Mouse (Mus musculus) midbrain, embryonic 13.5 days (tissue): ENCODE measurements around the gene Sbf2. TPM values are rescaled to one million over a fixed set of nuclear protein-coding genes. Genes with fewer than 3 reads are reported as not detected.

Source experiments
- ATAC-seq: fragments of 200-750 bp; cut with Nextera tagmentation; 2 replicates; pipeline ENCODE4 v1.8.0; 2017; ENCODE audit warnings: mild to moderate bottlenecking, moderate TSS enrichment, moderate library complexity
- H3K27ac ChIP-seq: fragments of 300-500 bp; sonication (generic); 2 replicates; pipeline ENCODE4 v1.5.1; 2015; ENCODE audit warnings: inconsistent platforms, mild to moderate bottlenecking, moderate library complexity
- H3K27me3 ChIP-seq: fragments of 300-500 bp; sonication (generic); 2 replicates; pipeline ENCODE4 v1.6.1; 2015; ENCODE audit warnings: mild to moderate bottlenecking, inconsistent platforms
- H3K36me3 ChIP-seq: fragments of 300-500 bp; sonication (generic); 2 replicates; pipeline ENCODE4 v1.6.1; 2015; ENCODE audit warnings: mild to moderate bottlenecking, inconsistent platforms
- H3K4me1 ChIP-seq: fragments of 300-500 bp; sonication (generic); replicated peaks from 2 replicates; pipeline ENCODE4 v1.6.1; 2015; ENCODE audit warnings: inconsistent platforms
- H3K4me2 ChIP-seq: fragments of 300-500 bp; sonication (generic); replicated peaks from 2 replicates; pipeline ENCODE4 v1.6.1; 2015; ENCODE audit warnings: moderate library complexity, mild to moderate bottlenecking, inconsistent platforms
- H3K4me3 ChIP-seq: fragments of 300-500 bp; sonication (generic); replicated peaks from 2 replicates; pipeline ENCODE4 v1.5.1; 2015; ENCODE audit warnings: mild to moderate bottlenecking, inconsistent platforms
- H3K9ac ChIP-seq: fragments of 300-500 bp; sonication (generic); replicated peaks from 2 replicates; pipeline ENCODE4 v1.6.1; 2015; ENCODE audit warnings: mild to moderate bottlenecking, inconsistent platforms
- H3K9me3 ChIP-seq: fragments of 300-500 bp; sonication (generic); 2 replicates; pipeline ENCODE4 v1.6.1; 2016; ENCODE audit warnings: mild to moderate bottlenecking, inconsistent platforms
- WGBS: fragments of 180-500 bp; shearing (Covaris S2); methylation state at CpG from one replicate; pipeline ENCODE4 v1.1.7; 2015; 5-methylcytosine and 5-hydroxymethylcytosine counted together
- polyA plus RNA-seq: library from polyadenylated mRNA; unstranded; fragments of >200 nt; fragmentation: Nextera tagmentation; extraction: Ambion mirVana; gene quantifications from 2 replicates; pipeline ENCODE4 v1.2.1, GENCODE M21; 2015

The Sbf2 gene
- 57.6 and 63.2 TPM in 2 replicates for polyA plus RNA-seq

DNA sequence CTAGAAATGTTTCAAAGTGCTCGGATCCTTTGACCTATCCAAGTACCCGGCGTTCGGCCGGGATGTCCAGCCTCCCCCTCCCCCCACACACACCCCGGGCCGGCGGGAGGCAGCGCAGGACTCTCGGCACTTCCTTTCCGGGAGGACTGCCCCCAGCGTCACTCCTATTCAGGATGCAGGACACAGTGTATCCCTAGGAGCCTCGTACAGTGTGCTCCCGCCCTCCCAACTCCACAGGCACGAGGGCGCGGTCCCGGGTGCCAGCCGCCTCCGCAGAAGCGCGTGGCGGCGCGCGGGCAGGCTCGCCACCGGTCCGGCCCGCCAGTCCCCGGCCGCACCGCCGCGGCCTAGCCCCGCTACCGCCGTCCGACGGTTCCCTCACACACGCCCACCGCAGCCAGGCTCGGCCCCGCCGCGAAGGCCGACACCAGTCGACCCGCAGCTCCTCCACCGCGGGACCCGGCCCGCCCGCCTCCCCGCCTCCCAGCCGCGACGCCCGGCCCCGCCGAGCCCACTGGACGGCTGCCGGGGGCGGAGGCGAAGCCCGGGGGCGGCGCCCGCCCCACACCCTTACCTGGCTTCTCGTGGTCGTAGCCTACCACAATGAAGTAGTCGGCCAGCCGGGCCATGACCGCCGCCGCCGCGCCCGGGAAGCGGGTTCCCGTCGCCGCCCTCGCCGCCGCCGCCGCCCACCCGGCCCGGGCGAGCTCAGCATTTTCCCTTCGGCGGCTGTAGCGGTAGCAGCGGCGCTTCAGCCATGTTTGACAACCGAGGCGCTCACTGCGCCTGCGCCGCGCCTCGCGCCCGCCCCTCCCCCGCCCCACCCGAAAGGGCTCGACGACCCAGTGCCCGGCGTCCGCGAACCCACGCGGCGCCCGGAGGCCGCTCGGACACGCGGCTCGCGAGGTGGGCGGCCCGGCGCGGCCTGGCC lies at the start of gene Sbf2:
Gene Sbf2, minus strand, starts transcription at position 790 of the 931 bp plus-strand sequence.
- Histone ChIP-seq H3K9ac (peak within 1 kb of the TSS; percentile 94), H3K9me3 (no peaks in the 10 kb centered on the region), H3K4me2 (peak within 1 kb of the TSS; percentile 81), H3K4me1 (peaks cover 30% of the 10 kb centered on the region), H3K4me3 (peak within 1 kb of the TSS; percentile 95), H3K27ac (peak within 1 kb of the TSS; percentile 98), H3K27me3 (peaks cover 12% of the 10 kb centered on the region), H3K36me3 (no peaks in the 10 kb centered on the region)
- ATAC-seq: peak; percentile 95
- WGBS: under 1% methylated on average over 100 of the region's 127 CpGs

DNA sequence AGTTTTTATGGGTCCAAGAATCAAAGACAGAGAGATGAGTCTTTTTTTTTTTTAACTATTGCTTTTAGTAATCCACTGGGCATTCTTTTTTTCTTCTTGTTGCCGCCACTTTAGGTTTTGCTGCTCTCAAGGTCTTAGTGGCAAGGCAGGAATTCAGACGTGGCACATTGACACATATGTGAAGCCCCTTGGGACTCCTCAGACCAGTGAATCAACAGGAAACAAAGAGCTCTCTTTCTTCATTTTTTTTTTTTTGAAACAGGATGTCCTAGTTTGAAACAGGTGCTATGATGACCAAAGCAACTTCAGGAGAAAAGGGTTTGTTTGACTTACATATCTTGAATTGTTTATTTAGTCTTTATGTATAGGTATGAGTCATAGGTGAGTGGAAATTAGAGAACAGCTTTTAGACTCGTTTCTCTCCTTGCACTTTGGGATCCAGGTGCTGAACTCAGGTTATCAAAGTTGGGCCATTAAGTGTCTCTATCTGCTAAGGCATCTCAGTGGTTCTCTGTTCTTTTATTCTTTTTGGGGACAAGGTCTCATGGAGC lies 43.7 kb upstream of the Sbf2 start:
- Histone ChIP-seq H3K4me3 (no peak overlapping the region), H3K9me3 (peaks cover 4% of the 10 kb centered on the region; the same call in 1 of the 2 replicates), H3K27me3 (no peaks in the 10 kb centered on the region), H3K4me1 (no peaks in the 10 kb centered on the region), H3K27ac (no peak overlapping the region), H3K36me3 (no peaks in the 10 kb centered on the region), H3K9ac (no peak overlapping the region), H3K4me2 (no peak overlapping the region)
- no peak for ATAC-seq
- 72% methylated on average over 3 of the region's 3 CpGs for WGBS

GRCm38 (mm10) chr7:110655966-110656365 lies 41.2 kb upstream of the Sbf2 start:
- Histone ChIP-seq H3K4me1 (no peaks in the 10 kb centered on the region), H3K9ac (no peak overlapping the region), H3K27ac (no peak overlapping the region), H3K27me3 (no peaks in the 10 kb centered on the region), H3K4me3 (no peak overlapping the region), H3K36me3 (no peaks in the 10 kb centered on the region), H3K4me2 (no peak overlapping the region), H3K9me3 (no peaks in the 10 kb centered on the region)
- ATAC-seq: no peak
- 59% methylated on average over 6 of the region's 6 CpGs for WGBS

GRCm38 (mm10) chr7:110655230-110655629 lies 40.5 kb upstream of the Sbf2 start:
- H3K4me1 ChIP-seq: no peaks in the 10 kb centered on the region
- H3K27me3 ChIP-seq: no peaks in the 10 kb centered on the region
- no peak overlapping the region for H3K9ac ChIP-seq
- H3K4me3 ChIP-seq: no peak overlapping the region
- no peak for ATAC-seq
- no peaks in the 10 kb centered on the region for H3K9me3 ChIP-seq
- H3K27ac ChIP-seq: no peak overlapping the region
- H3K36me3 ChIP-seq: no peaks in the 10 kb centered on the region
- no peak overlapping the region for H3K4me2 ChIP-seq
- WGBS: 86% methylated on average over 3 of the region's 3 CpGs

GRCm38 (mm10) chr7:110651091-110651490 lies 36.4 kb upstream of the Sbf2 start:
- H3K4me3 ChIP-seq: no peak overlapping the region
- no peak overlapping the region for H3K9ac ChIP-seq
- no peaks in the 10 kb centered on the region for H3K36me3 ChIP-seq
- H3K27me3 ChIP-seq: no peaks in the 10 kb centered on the region
- ATAC-seq: no peak
- H3K9me3 ChIP-seq: 0 out of 2 replicates have a peak, but pooled peaks cover 4% of the 10 kb centered on the region
- H3K4me2 ChIP-seq: no peak overlapping the region
- no peaks in the 10 kb centered on the region for H3K4me1 ChIP-seq
- H3K27ac ChIP-seq: no peak overlapping the region
- 85% methylated on average over 6 of the region's 6 CpGs for WGBS

DNA sequence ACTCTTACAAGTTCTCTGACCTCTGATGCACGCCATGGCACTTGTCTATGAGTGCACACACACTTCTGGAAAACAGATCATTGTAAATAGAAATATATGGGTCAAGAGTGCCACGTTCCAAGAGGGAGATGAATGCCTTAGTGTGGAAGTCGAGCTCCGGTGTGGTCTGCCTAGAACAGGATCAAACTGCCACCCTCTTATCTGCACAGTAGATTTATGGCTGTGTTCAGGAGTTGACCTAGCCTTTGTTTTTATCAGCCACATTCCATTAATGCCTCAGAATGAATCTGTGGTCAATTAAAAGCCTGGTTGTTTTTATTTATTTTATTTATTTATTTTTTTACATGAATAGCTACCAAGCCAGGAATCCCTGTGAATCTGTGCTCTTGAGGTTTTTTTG lies 35.8 kb upstream of the Sbf2 start:
- Histone ChIP-seq H3K4me3 (no peak overlapping the region), H3K9me3 (0 out of 2 replicates have a peak, but pooled peaks cover 4% of the 10 kb centered on the region), H3K4me1 (no peaks in the 10 kb centered on the region), H3K4me2 (no peak overlapping the region), H3K27ac (no peak overlapping the region), H3K9ac (no peak overlapping the region), H3K36me3 (no peaks in the 10 kb centered on the region), H3K27me3 (no peaks in the 10 kb centered on the region)
- WGBS: 90% methylated on average over 4 of the region's 4 CpGs
- no peak for ATAC-seq

- Histone ChIP-seq H3K9me3 (0 out of 2 replicates have a peak, but pooled peaks cover 4% of the 10 kb centered on the region), H3K27me3 (no peaks in the 10 kb centered on the region), H3K4me3 (no peak overlapping the region), H3K27ac (no peak overlapping the region), H3K36me3 (no peaks in the 10 kb centered on the region), H3K4me2 (no peak overlapping the region), H3K9ac (no peak overlapping the region), H3K4me1 (no peaks in the 10 kb centered on the region)
- ATAC-seq: no peak
- WGBS: 94% methylated on average over 6 of the region's 6 CpGs
Measured at GRCm38 (mm10) chr7:110649133-110649987, 34.6 kb upstream of the Sbf2 start.

DNA sequence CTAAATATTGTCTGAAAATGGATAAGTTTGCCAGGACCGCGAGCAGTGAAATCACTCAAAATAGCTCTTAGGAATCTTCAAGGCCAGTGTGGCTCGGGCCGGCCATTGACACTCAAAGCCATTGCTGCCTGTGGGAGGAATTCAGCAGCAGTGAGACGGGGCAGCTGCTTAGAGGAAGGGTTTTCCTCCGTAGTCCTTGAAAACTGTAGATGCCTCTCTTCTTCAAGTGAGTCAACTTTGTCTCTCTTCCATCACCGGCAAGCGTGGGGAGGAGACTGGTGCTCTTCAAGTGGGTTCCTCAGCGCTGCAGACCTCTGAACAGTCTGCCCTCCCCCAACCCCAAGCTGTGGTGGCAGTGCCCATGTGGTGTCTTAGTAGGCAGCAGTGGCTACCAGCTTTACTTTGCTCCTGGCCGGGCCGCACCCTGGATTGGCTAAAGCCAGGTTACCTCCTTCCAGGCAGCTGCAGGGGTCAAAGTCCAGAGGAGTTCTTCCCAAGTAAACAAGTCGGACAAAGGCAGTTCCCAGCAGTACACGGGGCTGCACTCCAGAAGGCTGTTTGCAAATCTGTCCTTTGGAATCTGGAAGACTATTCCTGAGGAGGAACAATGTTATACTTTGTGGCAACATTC lies 33.8 kb upstream of the Sbf2 start:
- no peak overlapping the region for H3K4me3 ChIP-seq
- H3K9me3 ChIP-seq: 0 out of 2 replicates have a peak, but pooled peaks cover 4% of the 10 kb centered on the region
- H3K27me3 ChIP-seq: no peaks in the 10 kb centered on the region
- H3K36me3 ChIP-seq: no peaks in the 10 kb centered on the region
- no peak for ATAC-seq
- 82% methylated on average over 13 of the region's 13 CpGs for WGBS
- H3K4me2 ChIP-seq: no peak overlapping the region
- no peaks in the 10 kb centered on the region for H3K4me1 ChIP-seq
- H3K27ac ChIP-seq: no peak overlapping the region
- H3K9ac ChIP-seq: no peak overlapping the region

DNA sequence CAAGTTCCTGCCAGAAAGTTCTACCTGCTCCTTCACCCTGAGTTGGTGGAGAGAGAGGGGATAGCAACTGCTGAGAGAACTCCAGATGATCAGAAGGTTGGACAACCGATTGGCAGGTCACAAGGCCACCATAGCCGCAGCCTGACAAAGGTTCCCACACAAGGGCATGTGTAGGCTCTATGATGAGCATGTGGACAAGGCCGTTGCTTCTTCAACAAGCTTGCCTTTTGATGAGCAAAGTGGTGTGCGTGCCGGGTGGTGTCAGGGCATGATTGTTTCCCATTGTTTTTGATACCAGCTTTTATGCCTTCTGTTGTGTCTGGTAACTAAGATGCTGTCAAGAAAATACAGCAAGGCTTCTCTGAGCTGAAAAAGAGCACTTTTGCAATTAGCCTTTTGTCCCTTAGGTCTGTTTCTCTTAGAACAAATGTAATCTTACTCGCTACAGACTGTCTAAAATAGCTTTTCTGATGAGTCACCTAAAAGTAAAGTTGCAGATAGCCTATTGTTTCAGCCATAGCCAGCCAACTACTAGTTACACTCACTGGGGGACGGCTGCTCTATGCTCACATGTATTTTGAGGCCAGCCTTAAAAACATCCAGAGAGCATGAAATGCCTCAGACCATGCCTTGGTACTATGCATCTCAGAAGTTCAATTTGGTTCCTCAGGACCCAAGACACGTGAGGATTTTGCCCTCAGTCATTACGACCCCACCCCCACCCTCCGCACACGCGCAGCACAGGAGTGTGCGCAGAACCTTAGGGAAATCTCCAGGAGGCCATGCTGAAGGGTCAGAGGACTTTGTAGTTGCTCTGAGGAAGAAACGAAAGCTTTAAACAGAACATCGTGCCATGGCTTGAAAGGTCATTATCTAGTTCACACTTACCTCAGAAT lies 33.1 kb upstream of the Sbf2 start:
- no peak overlapping the region for H3K4me3 ChIP-seq
- no peak for ATAC-seq
- H3K27me3 ChIP-seq: no peaks in the 10 kb centered on the region
- H3K4me1 ChIP-seq: no peaks in the 10 kb centered on the region
- no peaks in the 10 kb centered on the region for H3K36me3 ChIP-seq
- no peak overlapping the region for H3K9ac ChIP-seq
- no peak overlapping the region for H3K27ac ChIP-seq
- WGBS: 89% methylated on average over 15 of the region's 15 CpGs
- 0 out of 2 replicates have a peak, but pooled peaks cover 4% of the 10 kb centered on the region for H3K9me3 ChIP-seq
- H3K4me2 ChIP-seq: no peak overlapping the region

DNA sequence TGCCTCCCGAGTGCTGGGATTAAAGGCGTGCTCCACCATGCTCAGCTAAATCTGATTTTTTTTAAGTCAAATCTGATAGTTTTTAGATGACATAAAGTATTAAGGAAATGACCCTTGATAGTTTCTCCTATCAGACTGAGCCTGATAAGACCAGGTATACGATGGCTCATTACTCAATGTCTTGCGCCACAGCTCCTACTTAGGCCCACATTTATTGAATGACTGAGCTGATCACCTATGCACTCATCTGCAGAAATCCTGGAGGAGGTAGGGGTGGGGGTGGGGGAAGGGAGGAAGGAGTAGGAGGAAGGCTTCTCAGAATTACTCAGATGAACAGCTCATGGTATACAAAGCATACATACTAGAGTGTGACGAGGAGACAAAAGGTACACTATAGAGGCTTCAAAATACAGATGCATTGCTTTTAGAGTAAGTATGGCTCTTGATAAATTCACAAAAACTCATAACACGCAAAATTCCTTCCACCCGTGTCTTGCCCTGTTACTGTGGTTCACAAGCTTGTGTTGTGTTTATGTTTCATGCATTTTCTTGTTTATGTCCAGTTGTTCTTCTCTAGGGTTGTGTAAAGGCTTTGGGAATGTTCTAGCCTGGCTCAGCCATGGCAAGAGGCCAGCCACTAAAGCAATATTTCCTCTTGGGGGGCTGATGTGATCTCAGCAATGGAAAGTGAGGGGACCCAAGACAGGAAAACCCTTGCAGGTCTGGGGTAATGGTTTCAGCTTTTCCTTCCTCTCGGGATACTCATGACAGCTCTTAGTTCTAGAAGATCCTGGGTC lies 32.1 kb upstream of the Sbf2 start:
- no peak overlapping the region for H3K27ac ChIP-seq
- H3K36me3 ChIP-seq: no peaks in the 10 kb centered on the region
- no peaks in the 10 kb centered on the region for H3K27me3 ChIP-seq
- ATAC-seq: no peak
- no peak overlapping the region for H3K4me2 ChIP-seq
- no peak overlapping the region for H3K4me3 ChIP-seq
- 0 out of 2 replicates have a peak, but pooled peaks cover 4% of the 10 kb centered on the region for H3K9me3 ChIP-seq
- H3K9ac ChIP-seq: no peak overlapping the region
- 90% methylated on average over 8 of the region's 8 CpGs for WGBS
- no peaks in the 10 kb centered on the region for H3K4me1 ChIP-seq
